Mouse (Mus musculus) G1E (cell line): Measurements from ENCODE around the gene Catsperg1. TPM values are rescaled to one million over a fixed set of nuclear protein-coding genes. Genes with fewer than 3 reads are reported as not detected.

ENCODE experiments used
- ATAC-seq: 2 replicates; pipeline ENCODE4 v1.8.0; 2016; ENCODE audit warnings: mild to moderate bottlenecking; ENCODE audit not compliant: insufficient number of reproducible peaks, poor library complexity, low FRiP score, severe bottlenecking; ENCODE audit errors: extremely low read depth
- DNase-seq: peaks from one replicate; pipeline ENCODE4 v3.0.0; 2012; ENCODE audit warnings: low spot score
- H3K27me3 ChIP-seq: 2 replicates; pipeline ENCODE4 v1.6.1; 2012; ENCODE audit warnings: mild to moderate bottlenecking, low read length, inconsistent platforms; ENCODE audit not compliant: insufficient read depth
- H3K36me3 ChIP-seq: replicated peaks from 2 replicates; pipeline ENCODE3; 2012; ENCODE audit warnings: mild to moderate bottlenecking, inconsistent platforms
- H3K4me1 ChIP-seq: 2 replicates; pipeline ENCODE4 v1.6.1; 2012; ENCODE audit warnings: low read depth, low read length, inconsistent platforms, mixed read lengths; ENCODE audit not compliant: insufficient read depth
- H3K4me3 ChIP-seq: 2 replicates; pipeline ENCODE4 v1.5.1; 2012; ENCODE audit warnings: low read depth, mild to moderate bottlenecking, inconsistent platforms, low read length, moderate library complexity, mixed read lengths
- H3K9me3 ChIP-seq: replicated peaks from 2 replicates; pipeline ENCODE4 v1.6.1; 2012; ENCODE audit warnings: inconsistent platforms
- CTCF ChIP-seq: IDR thresholded peaks from 2 replicates; pipeline ENCODE4 v1.5.1; 2012; ENCODE audit warnings: low read depth, low read length, inconsistent platforms, mixed read lengths
- GATA1 ChIP-seq: IDR thresholded peaks from 2 replicates; pipeline ENCODE4 v1.6.1; 2012; ENCODE audit warnings: borderline replicate concordance, low read length, inconsistent platforms, mixed read lengths
- GATA2 ChIP-seq: IDR thresholded peaks from 2 replicates; pipeline ENCODE4 v1.6.1; 2012; ENCODE audit warnings: low read depth, low read length, inconsistent platforms, borderline replicate concordance
- POLR2AphosphoS5 ChIP-seq: IDR thresholded peaks from 2 replicates; pipeline ENCODE4 v1.6.1; 2012; ENCODE audit warnings: low read depth, low read length, inconsistent platforms; ENCODE audit not compliant: insufficient replicate concordance
- TAL1 ChIP-seq: conservative IDR thresholded peaks from 2 replicates; pipeline ENCODE4 v1.6.1; 2012; ENCODE audit warnings: low read depth, low read length, inconsistent platforms, mixed read lengths
- polyA plus RNA-seq: library from polyadenylated mRNA; stranded (reverse); fragments of >175 nt; gene quantifications from 2 replicates; pipeline ENCODE4 v1.2.3, GENCODE M21; 2012
- total RNA-seq, 2 experiments: library from RNA; stranded (forward) in 1 of 2; stranded (reverse) in 1 of 2; fragments of 200-1000 nt in 1 of 2; fragments of >200 nt in 1 of 2; fragmentation: Nextera tagmentation in 1 of 2; gene quantifications; 2 replicates each; pipeline ENCODE4 v1.2.3; 2014 to 2017

Catsperg1 gene
- total RNA-seq (2014; fragmentation: Nextera tagmentation) (3.0 and 12.0 TPM in 2 replicates), total RNA-seq (2017) (1.5 and 2.1 TPM in 2 replicates), polyA plus RNA-seq (0.04 and 0.06 TPM in 2 replicates)

- Histone ChIP-seq H3K4me3 (no peak within 1 kb of the TSS), H3K36me3 (no peaks in the 10 kb centered on the region), H3K9me3 (peaks cover 19% of the 10 kb centered on the region), H3K27me3 (no peaks in the 10 kb centered on the region), H3K4me1 (peaks cover 17% of the 10 kb centered on the region)
- no peak for DNase-seq
- TF ChIP-seq GATA1 (no peak), POLR2AphosphoS5 (no peak), TAL1 (no peak), CTCF (no peak), GATA2 (no peak)
- no peak for ATAC-seq
Observed at GRCm38 (mm10) chr7:29213675-29214082, at the start of gene Catsperg1. Gene Catsperg1 (minus strand): TSS chr7:29214035.

GRCm38 (mm10) chr7:29262151-29262550 is 48.3 kb upstream of the Catsperg1 start:
- H3K27me3 ChIP-seq: no peaks in the 10 kb centered on the region
- TF ChIP-seq CTCF: no peak
- DNase-seq: no peak
- no peaks in the 10 kb centered on the region for H3K9me3 ChIP-seq
- peaks cover 3% of the 10 kb centered on the region; the same call in 1 of the 2 replicates for H3K4me1 ChIP-seq
- H3K4me3 ChIP-seq: no peak overlapping the region
- peaks cover 88% of the 10 kb centered on the region for H3K36me3 ChIP-seq
- no peak for ATAC-seq

GRCm38 (mm10) chr7:29259781-29260730 is 46.2 kb upstream of the Catsperg1 start:
- DNase-seq: no peak

GRCm38 (mm10) chr7:29257368-29257767 is 43.5 kb upstream of the Catsperg1 start:
- H3K36me3 ChIP-seq: peaks cover 78% of the 10 kb centered on the region
- DNase-seq (no peak), ATAC-seq (no peak)
- peaks cover 20% of the 10 kb centered on the region for H3K4me1 ChIP-seq
- TF ChIP-seq TAL1: no peak
- TF ChIP-seq POLR2AphosphoS5: no peak
- no peak for TF ChIP-seq GATA1
- TF ChIP-seq GATA2: no peak
- TF ChIP-seq CTCF: no peak
- no peak overlapping the region for H3K4me3 ChIP-seq
- H3K9me3 ChIP-seq: no peaks in the 10 kb centered on the region
- H3K27me3 ChIP-seq: no peaks in the 10 kb centered on the region

More at GRCm38 (mm10) chr7:29259781-29260730, 46.2 kb upstream of the Catsperg1 start:
- Histone ChIP-seq H3K4me1 (peaks cover 3% of the 10 kb centered on the region; the same call in 1 of the 2 replicates), H3K36me3 (peaks cover 88% of the 10 kb centered on the region), H3K9me3 (no peaks in the 10 kb centered on the region), H3K4me3 (no peak overlapping the region), H3K27me3 (no peaks in the 10 kb centered on the region)
- ATAC-seq: no peak
- no peak for TF ChIP-seq POLR2AphosphoS5
- TF ChIP-seq TAL1: no peak
- TF ChIP-seq GATA1: no peak
- no peak for TF ChIP-seq GATA2
- no peak for TF ChIP-seq CTCF

DNA sequence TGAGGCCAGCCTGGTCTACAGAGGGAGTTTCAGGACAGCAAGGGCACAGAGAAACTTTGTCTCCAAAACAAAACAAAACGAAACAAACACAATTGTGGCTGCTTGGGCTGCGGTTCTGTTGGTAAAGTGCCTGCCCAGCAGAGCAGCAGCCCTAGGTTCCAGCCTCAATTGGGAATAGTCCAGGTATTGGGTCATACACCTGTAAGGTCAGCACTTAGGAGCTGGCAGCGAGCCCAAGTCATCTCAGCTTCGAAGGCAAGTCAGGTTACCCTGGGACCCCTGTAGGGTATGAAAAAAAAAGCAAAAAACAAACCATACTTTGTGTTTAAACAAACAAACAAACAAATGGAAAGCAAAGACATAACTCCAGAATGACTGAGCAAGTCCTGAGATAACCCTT is 42.0 kb upstream of the Catsperg1 start:
- no peak for DNase-seq
- H3K4me1 ChIP-seq: peaks cover 30% of the 10 kb centered on the region

GRCm38 (mm10) chr7:29253842-29254241 is 40.0 kb upstream of the Catsperg1 start:
- Histone ChIP-seq H3K27me3 (no peaks in the 10 kb centered on the region), H3K36me3 (peaks cover 55% of the 10 kb centered on the region), H3K4me1 (peaks cover 27% of the 10 kb centered on the region), H3K9me3 (no peaks in the 10 kb centered on the region), H3K4me3 (no peak overlapping the region)
- ATAC-seq (no peak), DNase-seq (no peak)
- TF ChIP-seq GATA2 (no peak), TAL1 (no peak), GATA1 (no peak), CTCF (no peak), POLR2AphosphoS5 (no peak)

More for the DNA sequence above, 42.0 kb upstream of the Catsperg1 start:
- H3K27me3 ChIP-seq: no peaks in the 10 kb centered on the region
- TF ChIP-seq GATA2 (no peak), CTCF (no peak), GATA1 (no peak), TAL1 (no peak), POLR2AphosphoS5 (no peak)
- H3K36me3 ChIP-seq: peaks cover 67% of the 10 kb centered on the region
- H3K9me3 ChIP-seq: no peaks in the 10 kb centered on the region
- H3K4me3 ChIP-seq: no peak overlapping the region
- ATAC-seq: no peak
